Mouse (Mus musculus): Measurements from ENCODE around the gene Large1. TPM values are rescaled to one million over a fixed set of nuclear protein-coding genes. Genes with fewer than 3 reads are reported as not detected.

Gene Large1
- polyA plus RNA-seq, 1 experiment from 2014 or later: 10.9 TPM

DNA sequence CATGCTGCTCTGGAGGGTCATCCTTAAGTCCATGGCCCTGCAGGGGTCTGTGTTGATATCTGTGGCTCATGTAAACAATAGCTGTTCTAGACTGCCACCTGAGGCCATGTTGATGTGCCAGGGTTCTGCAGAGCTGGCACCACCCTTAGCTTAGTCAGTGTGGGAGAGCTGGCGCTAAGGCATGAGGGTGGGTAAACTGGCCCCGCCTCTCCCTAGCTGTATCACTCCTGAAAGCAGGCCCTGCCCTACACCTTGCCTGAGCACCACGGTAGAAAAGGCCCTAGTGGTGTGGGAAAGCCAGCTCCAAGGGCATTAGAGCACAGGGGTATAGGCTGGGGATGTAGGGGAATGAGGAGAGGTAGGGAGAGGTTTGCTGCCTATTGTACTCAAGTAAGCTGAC lies 191.3 kb downstream of the Large1 start:
- no peak overlapping the region for H3K9ac ChIP-seq (ENCODE audit: low read length)
- ATAC-seq (ENCODE audit: insufficient number of reproducible peaks, insufficient read depth, low FRiP score, low read depth): peak; percentile 54; the same call in 1 of the 2 replicates
- 61% methylated on average over 3 of the region's 3 CpGs for WGBS
- peaks cover 7 to 11% of the 10 kb centered on the region in 2 experiments; a peak in 3 of 4 replicates for H3K4me1 ChIP-seq (ENCODE audit: control insufficient read depth in 2 of 2, insufficient read depth in 2 of 2, low read length in 2 of 2)
- no peak overlapping the region for H3K4me2 ChIP-seq (ENCODE audit: low read length)
- no peak overlapping the region for H3K4me3 ChIP-seq (ENCODE audit: control insufficient read depth in 1 of 2, insufficient read depth in 1 of 2, low read depth in 1 of 2, low read length in 2 of 2)
- no peaks in the 10 kb centered on the region for H3K9me3 ChIP-seq (ENCODE audit: control insufficient read depth, low read length)
- peak overlapping the region in 1 of 2 experiments; percentile 33; a peak in 1 of 4 replicates for H3K27ac ChIP-seq (replicated peaks in 1 of 2; ENCODE audit: control insufficient read depth in 1 of 2, insufficient read depth in 1 of 2, low read depth in 2 of 2, low read length in 2 of 2)
- H3K27me3 ChIP-seq (ENCODE audit: control insufficient read depth, insufficient read depth, low read length): no peaks in the 10 kb centered on the region
- H3K36me3 ChIP-seq (ENCODE audit: control insufficient read depth, insufficient read depth, low read length): no peaks in the 10 kb centered on the region

- ATAC-seq (ENCODE audit: insufficient number of reproducible peaks, insufficient read depth, low FRiP score, low read depth): no peak
- H3K36me3 ChIP-seq (ENCODE audit: control insufficient read depth, insufficient read depth, low read length): no peaks in the 10 kb centered on the region
- H3K9me3 ChIP-seq (ENCODE audit: control insufficient read depth, low read length): no peaks in the 10 kb centered on the region
- WGBS: 51% methylated on average over 1 of the region's 1 CpGs
- no peak overlapping the region for H3K4me2 ChIP-seq (ENCODE audit: low read length)
- H3K27me3 ChIP-seq (ENCODE audit: control insufficient read depth, insufficient read depth, low read length): no peaks in the 10 kb centered on the region
- 0 out of 2 replicates have a peak overlapping the region, but pooled peaks have one; percentile 27 for H3K9ac ChIP-seq (ENCODE audit: low read length)
- H3K4me1 ChIP-seq (ENCODE audit: control insufficient read depth in 2 of 2, insufficient read depth in 2 of 2, low read length in 2 of 2): peaks cover 7 to 11% of the 10 kb centered on the region in 2 experiments; a peak in 3 of 4 replicates
- H3K27ac ChIP-seq (replicated peaks in 1 of 2; ENCODE audit: control insufficient read depth in 1 of 2, insufficient read depth in 1 of 2, low read depth in 2 of 2, low read length in 2 of 2): no peak overlapping the region
- no peak overlapping the region for H3K4me3 ChIP-seq (ENCODE audit: control insufficient read depth in 1 of 2, insufficient read depth in 1 of 2, low read depth in 1 of 2, low read length in 2 of 2)
Measured at GRCm38 (mm10) chr8:73161564-73161963, 191.8 kb downstream of the Large1 start.

GRCm38 (mm10) chr8:73160945-73161344 lies 192.4 kb downstream of the Large1 start:
- no peak overlapping the region for H3K27ac ChIP-seq (replicated peaks in 1 of 2; ENCODE audit: control insufficient read depth in 1 of 2, insufficient read depth in 1 of 2, low read depth in 2 of 2, low read length in 2 of 2)
- ATAC-seq (ENCODE audit: insufficient number of reproducible peaks, insufficient read depth, low FRiP score, low read depth): no peak
- H3K4me3 ChIP-seq (ENCODE audit: control insufficient read depth in 1 of 2, insufficient read depth in 1 of 2, low read depth in 1 of 2, low read length in 2 of 2): no peak overlapping the region
- H3K36me3 ChIP-seq (ENCODE audit: control insufficient read depth, insufficient read depth, low read length): no peaks in the 10 kb centered on the region
- H3K27me3 ChIP-seq (ENCODE audit: control insufficient read depth, insufficient read depth, low read length): no peaks in the 10 kb centered on the region
- H3K4me2 ChIP-seq (ENCODE audit: low read length): no peak overlapping the region
- H3K9me3 ChIP-seq (ENCODE audit: control insufficient read depth, low read length): no peaks in the 10 kb centered on the region
- WGBS: 47% methylated on average over 2 of the region's 2 CpGs
- H3K4me1 ChIP-seq (ENCODE audit: control insufficient read depth in 2 of 2, insufficient read depth in 2 of 2, low read length in 2 of 2): peaks cover 7 to 11% of the 10 kb centered on the region in 2 experiments; a peak in 3 of 4 replicates
- no peak overlapping the region for H3K9ac ChIP-seq (ENCODE audit: low read length)

- Histone ChIP-seq H3K9me3 (ENCODE audit: control insufficient read depth, low read length) (no peaks in the 10 kb centered on the region), H3K4me2 (ENCODE audit: low read length) (no peak overlapping the region), H3K27me3 (ENCODE audit: control insufficient read depth, insufficient read depth, low read length) (no peaks in the 10 kb centered on the region), H3K4me1 (ENCODE audit: control insufficient read depth in 2 of 2, insufficient read depth in 2 of 2, low read length in 2 of 2) (no peaks in the 10 kb centered on the region; a peak in 1 of 4 replicates), H3K27ac (replicated peaks in 1 of 2; ENCODE audit: control insufficient read depth in 1 of 2, insufficient read depth in 1 of 2, low read depth in 2 of 2, low read length in 2 of 2) (no peak overlapping the region), H3K36me3 (ENCODE audit: control insufficient read depth, insufficient read depth, low read length) (no peaks in the 10 kb centered on the region), H3K9ac (ENCODE audit: low read length) (no peak overlapping the region), H3K4me3 (ENCODE audit: control insufficient read depth in 1 of 2, insufficient read depth in 1 of 2, low read depth in 1 of 2, low read length in 2 of 2) (no peak overlapping the region)
- WGBS: 94% methylated on average over 3 of the region's 3 CpGs
- ATAC-seq (ENCODE audit: insufficient number of reproducible peaks, insufficient read depth, low FRiP score, low read depth): no peak
Measured at GRCm38 (mm10) chr8:73147236-73147635, 206.1 kb downstream of the Large1 start.

- 40% methylated on average over 1 of the region's 1 CpGs for WGBS
- ATAC-seq (ENCODE audit: insufficient number of reproducible peaks, insufficient read depth, low FRiP score, low read depth): no peak
- H3K36me3 ChIP-seq (ENCODE audit: control insufficient read depth, insufficient read depth, low read length): no peaks in the 10 kb centered on the region
- no peak overlapping the region for H3K27ac ChIP-seq (replicated peaks in 1 of 2; ENCODE audit: control insufficient read depth in 1 of 2, insufficient read depth in 1 of 2, low read depth in 2 of 2, low read length in 2 of 2)
- H3K4me3 ChIP-seq (ENCODE audit: control insufficient read depth in 1 of 2, insufficient read depth in 1 of 2, low read depth in 1 of 2, low read length in 2 of 2): no peak overlapping the region
- H3K9ac ChIP-seq (ENCODE audit: low read length): no peak overlapping the region
- no peaks in the 10 kb centered on the region; a peak in 1 of 4 replicates for H3K4me1 ChIP-seq (ENCODE audit: control insufficient read depth in 2 of 2, insufficient read depth in 2 of 2, low read length in 2 of 2)
- no peaks in the 10 kb centered on the region for H3K9me3 ChIP-seq (ENCODE audit: control insufficient read depth, low read length)
- no peaks in the 10 kb centered on the region for H3K27me3 ChIP-seq (ENCODE audit: control insufficient read depth, insufficient read depth, low read length)
- no peak overlapping the region for H3K4me2 ChIP-seq (ENCODE audit: low read length)
Measured at GRCm38 (mm10) chr8:73142660-73143395, 210.5 kb downstream of the Large1 start.

GRCm38 (mm10) chr8:73135397-73135796 lies 217.9 kb downstream of the Large1 start:
- Histone ChIP-seq H3K36me3 (ENCODE audit: control insufficient read depth, insufficient read depth, low read length) (no peaks in the 10 kb centered on the region; the same call in 1 of the 2 replicates), H3K4me1 (ENCODE audit: control insufficient read depth in 2 of 2, insufficient read depth in 2 of 2, low read length in 2 of 2) (peaks cover 4 to 14% of the 10 kb centered on the region in 2 experiments; a peak in 3 of 4 replicates), H3K27me3 (ENCODE audit: control insufficient read depth, insufficient read depth, low read length) (no peaks in the 10 kb centered on the region), H3K27ac (replicated peaks in 1 of 2; ENCODE audit: control insufficient read depth in 1 of 2, insufficient read depth in 1 of 2, low read depth in 2 of 2, low read length in 2 of 2) (0 out of 4 replicates have a peak overlapping the region, but pooled peaks of 1 of the 2 experiments have one; percentile 27), H3K4me2 (ENCODE audit: low read length) (peak overlapping the region; percentile 34), H3K4me3 (ENCODE audit: control insufficient read depth in 1 of 2, insufficient read depth in 1 of 2, low read depth in 1 of 2, low read length in 2 of 2) (no peak overlapping the region), H3K9ac (ENCODE audit: low read length) (no peak overlapping the region), H3K9me3 (ENCODE audit: control insufficient read depth, low read length) (no peaks in the 10 kb centered on the region)
- 44% methylated on average over 6 of the region's 6 CpGs for WGBS
- ATAC-seq (ENCODE audit: insufficient number of reproducible peaks, insufficient read depth, low FRiP score, low read depth): no peak

- H3K4me3 ChIP-seq (ENCODE audit: control insufficient read depth in 1 of 2, insufficient read depth in 1 of 2, low read depth in 1 of 2, low read length in 2 of 2): no peak overlapping the region
- no peak overlapping the region for H3K4me2 ChIP-seq (ENCODE audit: low read length)
- H3K9ac ChIP-seq (ENCODE audit: low read length): no peak overlapping the region
- no peaks in the 10 kb centered on the region; the same call in 1 of the 2 replicates for H3K36me3 ChIP-seq (ENCODE audit: control insufficient read depth, insufficient read depth, low read length)
- H3K9me3 ChIP-seq (ENCODE audit: control insufficient read depth, low read length): no peaks in the 10 kb centered on the region
- H3K27ac ChIP-seq (replicated peaks in 1 of 2; ENCODE audit: control insufficient read depth in 1 of 2, insufficient read depth in 1 of 2, low read depth in 2 of 2, low read length in 2 of 2): no peak overlapping the region
- H3K27me3 ChIP-seq (ENCODE audit: control insufficient read depth, insufficient read depth, low read length): no peaks in the 10 kb centered on the region
- no peak for ATAC-seq (ENCODE audit: insufficient number of reproducible peaks, insufficient read depth, low FRiP score, low read depth)
- WGBS: 78% methylated on average over 2 of the region's 2 CpGs
- H3K4me1 ChIP-seq (ENCODE audit: control insufficient read depth in 2 of 2, insufficient read depth in 2 of 2, low read length in 2 of 2): peaks cover 4 to 14% of the 10 kb centered on the region in 2 experiments; a peak in 3 of 4 replicates
Measured at GRCm38 (mm10) chr8:73132080-73132479, 221.3 kb downstream of the Large1 start.
